Mouse (Mus musculus) cerebellum, adult 2 months (tissue): ENCODE measurements around the gene Tmco4.

Experiments
- CTCF ChIP-seq: fragments of 200-500 bp; IDR thresholded peaks from 2 replicates; pipeline ENCODE4 v1.5.1; 2011; ENCODE audit warnings: low read depth, mild to moderate bottlenecking, control low read depth, low read length, moderate library complexity, borderline replicate concordance; ENCODE audit not compliant: insufficient read depth
- POLR2A ChIP-seq: fragments of 200-500 bp; IDR thresholded peaks from 2 replicates; pipeline ENCODE4 v1.6.1; 2011; ENCODE audit warnings: low read length, control low read depth, borderline replicate concordance; ENCODE audit not compliant: insufficient read depth

DNA sequence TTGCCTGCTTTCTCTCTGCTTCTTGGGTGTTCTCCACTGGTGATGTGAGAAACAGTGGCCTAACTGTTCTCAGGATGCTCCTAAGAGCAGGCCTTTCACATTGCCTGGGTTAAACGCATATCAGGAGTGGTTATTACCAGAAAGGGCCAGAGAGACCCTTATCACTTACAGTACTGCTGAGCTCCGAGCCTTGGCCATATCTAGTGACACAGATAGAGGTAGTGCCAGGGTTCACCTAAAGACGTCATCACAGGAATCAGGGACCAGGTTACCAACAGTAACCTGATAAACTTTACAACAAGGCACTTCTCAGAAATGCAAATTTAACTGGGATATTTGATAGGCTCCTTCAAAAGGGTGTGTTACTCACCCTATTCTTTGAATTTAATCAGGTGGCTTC, 38.8 kb upstream of the Tmco4 start:
- TF ChIP-seq CTCF, result no peak
- TF ChIP-seq POLR2A, result no peak
